Mouse (Mus musculus) midbrain, embryonic 14.5 days (tissue): ENCODE data around the gene Aspscr1. TPM values are rescaled to one million over a fixed set of nuclear protein-coding genes. Genes with fewer than 3 reads are reported as not detected.

Experiments used
- ATAC-seq: fragments of 200-750 bp; cut with Nextera tagmentation; 2 replicates; pipeline ENCODE4 v1.8.0; 2017; ENCODE audit warnings: moderate number of reproducible peaks, moderate library complexity; ENCODE audit not compliant: low FRiP score, low TSS enrichment
- DNase-seq: peaks from one replicate; pipeline ENCODE4 v3.0.0-alpha.2; 2015
- H3K27ac ChIP-seq: fragments of 300-500 bp; sonication (generic); replicated peaks from 2 replicates; pipeline ENCODE4 v1.5.1; 2014; ENCODE audit warnings: mild to moderate bottlenecking, low read depth, low read length, moderate library complexity
- H3K27me3 ChIP-seq: fragments of 300-500 bp; sonication (generic); 2 replicates; pipeline ENCODE4 v1.6.1; 2014; ENCODE audit warnings: low read length, control low read depth, mixed read lengths; ENCODE audit not compliant: control insufficient read depth, insufficient read depth
- H3K36me3 ChIP-seq: fragments of 300-500 bp; sonication (generic); 2 replicates; pipeline ENCODE4 v1.6.1; 2014; ENCODE audit warnings: low read length, control low read depth; ENCODE audit not compliant: control insufficient read depth, insufficient read depth
- H3K4me1 ChIP-seq: fragments of 300-500 bp; sonication (generic); 2 replicates; pipeline ENCODE4 v1.6.1; 2014; ENCODE audit warnings: mild to moderate bottlenecking, antibody characterized with exemption, low read length, control low read depth; ENCODE audit not compliant: control insufficient read depth, insufficient read depth
- H3K4me2 ChIP-seq: fragments of 300-500 bp; sonication (generic); 2 replicates; pipeline ENCODE4 v1.6.1; 2014; ENCODE audit warnings: mild to moderate bottlenecking, low read length, moderate library complexity
- H3K4me3 ChIP-seq: fragments of 300-500 bp; sonication (generic); replicated peaks from 2 replicates; pipeline ENCODE4 v1.5.1; 2014; ENCODE audit warnings: low read depth, low read length
- H3K9ac ChIP-seq: fragments of 300-500 bp; sonication (generic); replicated peaks from 2 replicates; pipeline ENCODE4 v1.6.1; 2014; ENCODE audit warnings: mild to moderate bottlenecking, low read length, moderate library complexity
- H3K9me3 ChIP-seq: fragments of 300-500 bp; sonication (generic); 2 replicates; pipeline ENCODE4 v1.6.1; 2016; ENCODE audit warnings: low read length, control low read depth, mixed read lengths; ENCODE audit not compliant: control insufficient read depth
- WGBS: fragments of 180-500 bp; shearing (Covaris S2); extraction: QIAGEN DNeasy Blood & Tissue Kit; methylation state at CpG from one replicate; pipeline ENCODE4 v1.1.7; 2014; 5-methylcytosine and 5-hydroxymethylcytosine counted together
- polyA plus RNA-seq: library from polyadenylated mRNA; unstranded; fragments of >200 nt; fragmentation: Nextera tagmentation; extraction: Ambion mirVana; gene quantifications from 2 replicates; pipeline ENCODE4 v1.2.1, GENCODE M21; 2014

Gene Aspscr1
- polyA plus RNA-seq, 1 experiment from 2014 or later = 141 TPM

GRCm38 (mm10) chr11:120634810-120635209 lies 38.0 kb upstream of the Aspscr1 start:
- Histone ChIP-seq H3K27ac (no peak overlapping the region), H3K4me1 (peaks cover 11% of the 10 kb centered on the region), H3K27me3 (no peaks in the 10 kb centered on the region), H3K4me2 (no peak overlapping the region), H3K4me3 (no peak overlapping the region), H3K9me3 (no peaks in the 10 kb centered on the region), H3K9ac (no peak overlapping the region), H3K36me3 (no peaks in the 10 kb centered on the region)
- DNase-seq (no peak), ATAC-seq (no peak)
- 62% methylated on average over 5 of the region's 5 CpGs for WGBS

GRCm38 (mm10) chr11:120641255-120641654 lies 31.5 kb upstream of the Aspscr1 start:
- H3K4me2 ChIP-seq = no peak overlapping the region
- DNase-seq (no peak), ATAC-seq (no peak)
- H3K9me3 ChIP-seq = no peaks in the 10 kb centered on the region
- 58% methylated on average over 9 of the region's 9 CpGs for WGBS
- H3K27ac ChIP-seq = no peak overlapping the region
- H3K36me3 ChIP-seq = no peaks in the 10 kb centered on the region
- no peak overlapping the region for H3K4me3 ChIP-seq
- no peak overlapping the region for H3K9ac ChIP-seq
- H3K4me1 ChIP-seq = peaks cover 9% of the 10 kb centered on the region
- peaks cover 4% of the 10 kb centered on the region; the same call in 1 of the 2 replicates for H3K27me3 ChIP-seq

GRCm38 (mm10) chr11:120641869-120642268 lies 30.9 kb upstream of the Aspscr1 start:
- H3K36me3 ChIP-seq = no peaks in the 10 kb centered on the region
- no peak for ATAC-seq
- H3K4me3 ChIP-seq = no peak overlapping the region
- H3K27me3 ChIP-seq = peaks cover 4% of the 10 kb centered on the region; the same call in 1 of the 2 replicates
- no peak for DNase-seq
- no peak overlapping the region for H3K4me2 ChIP-seq
- peaks cover 9% of the 10 kb centered on the region for H3K4me1 ChIP-seq
- H3K9ac ChIP-seq = no peak overlapping the region
- no peaks in the 10 kb centered on the region for H3K9me3 ChIP-seq
- no peak overlapping the region for H3K27ac ChIP-seq
- 92% methylated on average over 8 of the region's 8 CpGs for WGBS

DNA sequence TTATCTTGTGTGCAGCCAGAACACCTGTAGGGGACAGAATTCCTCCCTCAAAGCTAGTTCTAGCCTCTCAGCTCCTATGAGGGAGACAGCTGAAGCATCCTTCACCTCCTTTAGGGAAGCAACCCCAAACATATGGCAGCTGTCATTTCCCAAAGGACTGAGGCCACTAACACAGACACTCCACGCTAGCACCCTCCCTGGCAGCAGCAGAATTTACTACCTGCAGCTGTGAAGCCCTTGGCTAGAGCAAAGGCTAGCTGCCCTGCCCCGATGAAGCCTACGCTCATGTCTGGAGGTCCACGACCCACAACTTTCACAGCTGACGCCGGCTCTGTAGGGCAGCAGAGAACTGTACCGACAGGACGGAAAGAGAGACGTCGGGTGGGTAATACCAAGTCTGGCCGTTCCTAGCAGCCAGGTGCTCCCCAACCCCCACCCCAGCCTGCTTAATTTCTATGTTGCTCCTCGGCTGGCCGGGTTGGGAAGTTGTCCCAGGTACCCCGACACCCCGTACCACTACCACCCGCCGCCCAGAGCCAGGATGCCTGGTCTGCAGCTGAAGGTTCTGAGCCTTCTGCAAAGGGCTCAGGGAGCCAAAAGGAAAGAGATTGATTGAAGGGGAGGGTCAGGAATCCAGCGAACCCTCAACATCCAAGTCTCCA lies 29.7 kb upstream of the Aspscr1 start:
- Histone ChIP-seq H3K27me3 (peaks cover 4% of the 10 kb centered on the region; the same call in 1 of the 2 replicates), H3K4me1 (peaks cover 12% of the 10 kb centered on the region), H3K4me2 (peak overlapping the region; percentile 91), H3K4me3 (peak overlapping the region; percentile 48), H3K36me3 (no peaks in the 10 kb centered on the region), H3K27ac (peak overlapping the region; percentile 26; the same call in 1 of the 2 replicates), H3K9me3 (no peaks in the 10 kb centered on the region), H3K9ac (peak overlapping the region; percentile 74)
- DNase-seq (no peak), ATAC-seq (peak; percentile 38; the same call in 1 of the 2 replicates)
- WGBS = 2% methylated on average over 18 of the region's 18 CpGs

GRCm38 (mm10) chr11:120643601-120643987 lies 29.2 kb upstream of the Aspscr1 start, which contains the start of gene Pycr1:
Pycr1 (minus strand) TSS chr11:120643769.
- peak; percentile 98 for ATAC-seq
- Histone ChIP-seq H3K9me3 (no peaks in the 10 kb centered on the region), H3K27me3 (peaks cover 4% of the 10 kb centered on the region; the same call in 1 of the 2 replicates), H3K36me3 (no peaks in the 10 kb centered on the region), H3K4me2 (peak within 1 kb of the TSS; percentile 91), H3K4me1 (peaks cover 14% of the 10 kb centered on the region), H3K4me3 (peak within 1 kb of the TSS; percentile 48), H3K27ac (peak within 1 kb of the TSS; percentile 26; the same call in 1 of the 2 replicates), H3K9ac (peak within 1 kb of the TSS; percentile 74)
- DNase-seq = peak; percentile 96
- WGBS = under 1% methylated on average over 15 of the region's 15 CpGs

DNA sequence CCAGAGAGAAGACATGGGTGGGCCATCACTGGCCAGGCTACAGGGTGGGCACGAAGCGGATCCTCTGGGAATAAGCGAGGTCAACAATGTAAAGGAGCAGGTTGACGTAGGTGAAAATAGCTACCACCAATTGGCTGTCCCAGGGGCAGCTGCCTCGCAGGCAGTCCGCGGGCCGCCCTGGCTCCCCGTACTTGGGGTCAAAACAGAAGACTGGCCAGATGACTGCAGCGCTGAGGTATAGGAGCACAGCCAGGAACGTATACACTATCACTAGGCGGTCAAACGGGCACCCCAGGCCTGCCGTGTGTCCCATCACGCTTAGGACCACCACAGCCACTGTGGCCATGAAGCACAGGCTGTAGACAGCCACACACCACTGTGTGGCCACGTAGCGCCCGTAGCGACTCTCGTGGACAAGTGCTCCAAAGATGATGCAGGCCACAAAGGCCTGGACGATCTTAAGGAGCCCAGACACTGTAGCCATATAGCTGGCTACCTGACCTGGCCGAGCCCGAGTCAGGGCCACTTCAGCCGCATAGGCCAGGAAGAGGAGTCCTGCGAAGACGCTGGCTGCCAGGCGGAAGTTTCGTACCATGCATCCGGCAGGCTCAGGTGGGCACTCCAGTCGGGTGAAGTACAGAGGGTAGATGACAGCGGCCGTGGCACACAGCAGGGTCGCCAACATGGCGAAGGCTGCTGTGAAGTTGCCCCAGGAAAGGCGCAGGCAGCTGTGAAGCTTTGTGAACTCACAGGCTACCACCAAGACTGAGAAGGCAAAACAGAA lies 25.5 kb upstream of the Aspscr1 start:
- Histone ChIP-seq H3K4me1 (peaks cover 14% of the 10 kb centered on the region), H3K4me2 (peak overlapping the region; percentile 44; the same call in 1 of the 2 replicates), H3K27me3 (peaks cover 4% of the 10 kb centered on the region; the same call in 1 of the 2 replicates), H3K4me3 (no peak overlapping the region), H3K9me3 (no peaks in the 10 kb centered on the region), H3K27ac (no peak overlapping the region), H3K36me3 (no peaks in the 10 kb centered on the region), H3K9ac (0 out of 2 replicates have a peak overlapping the region, but pooled peaks have one; percentile 38)
- whole genome bisulfite sequencing = 81% methylated on average over 35 of the region's 35 CpGs
- ATAC-seq = no peak
- no peak for DNase-seq

- H3K9ac ChIP-seq = peak within 1 kb of the TSS; percentile 38
- ATAC-seq (no peak), DNase-seq (peak; percentile 51)
- no peaks in the 10 kb centered on the region for H3K9me3 ChIP-seq
- H3K4me1 ChIP-seq = peaks cover 9% of the 10 kb centered on the region
- no peaks in the 10 kb centered on the region for H3K27me3 ChIP-seq
- no peaks in the 10 kb centered on the region for H3K36me3 ChIP-seq
- WGBS = 6% methylated on average over 13 of the region's 13 CpGs
- peak within 1 kb of the TSS; percentile 44 for H3K4me2 ChIP-seq
- no peak within 1 kb of the TSS for H3K27ac ChIP-seq
- 0 out of 2 replicates have a peak within 1 kb of the TSS, but pooled peaks have one; percentile 11 for H3K4me3 ChIP-seq
These were observed 24.7 kb upstream of the Aspscr1 start, which contains the start of gene Myadml2 for GRCm38 (mm10) chr11:120648001-120648476. Myadml2 (minus strand) TSS chr11:120648158.

- ATAC-seq (no peak), DNase-seq (no peak)
- Histone ChIP-seq H3K27ac (no peak overlapping the region), H3K27me3 (no peaks in the 10 kb centered on the region; the same call in 1 of the 2 replicates), H3K9me3 (no peaks in the 10 kb centered on the region), H3K4me1 (peaks cover 6% of the 10 kb centered on the region), H3K9ac (no peak overlapping the region), H3K4me3 (no peak overlapping the region), H3K36me3 (no peaks in the 10 kb centered on the region), H3K4me2 (no peak overlapping the region)
- 71% methylated on average over 3 of the region's 3 CpGs for WGBS
These were observed 20.9 kb upstream of the Aspscr1 start for GRCm38 (mm10) chr11:120651872-120652271.
